Mouse (Mus musculus) liver, postnatal 0 days (tissue): ENCODE data around the gene Bend6. TPM values are rescaled to one million over a fixed set of nuclear protein-coding genes. Genes with fewer than 3 reads are reported as not detected.

ENCODE experiments used
- ATAC-seq: fragments of 200-750 bp; cut with Nextera tagmentation; 2 replicates; pipeline ENCODE4 v1.8.0; 2017; ENCODE audit warnings: mild to moderate bottlenecking, moderate library complexity
- DNase-seq: peaks from one replicate; pipeline ENCODE4 v3.0.0-alpha.2; 2016
- H3K27ac ChIP-seq: fragments of 300-500 bp; sonication (generic); 2 replicates; pipeline ENCODE4 v1.5.1; 2014; ENCODE audit warnings: antibody characterized with exemption, moderate library complexity, mild to moderate bottlenecking, low read depth
- H3K27me3 ChIP-seq: fragments of 300-500 bp; sonication (generic); 2 replicates; pipeline ENCODE4 v1.6.1; 2014; ENCODE audit warnings: low read length, control low read depth, mixed read lengths; ENCODE audit not compliant: insufficient read depth
- H3K36me3 ChIP-seq: fragments of 300-500 bp; sonication (generic); replicated peaks from 2 replicates; pipeline ENCODE4 v1.6.1; 2014; ENCODE audit warnings: mild to moderate bottlenecking, control low read depth, low read length, moderate library complexity, mixed read lengths; ENCODE audit not compliant: insufficient read depth
- H3K4me1 ChIP-seq: fragments of 300-500 bp; sonication (generic); 2 replicates; pipeline ENCODE4 v1.6.1; 2014; ENCODE audit warnings: antibody characterized with exemption, mild to moderate bottlenecking, control low read depth; ENCODE audit not compliant: insufficient read depth
- H3K4me2 ChIP-seq: fragments of 300-500 bp; sonication (generic); 2 replicates; pipeline ENCODE4 v1.6.1; 2014; ENCODE audit warnings: low read depth, mild to moderate bottlenecking, low read length, moderate library complexity, mixed read lengths
- H3K4me3 ChIP-seq: fragments of 300-500 bp; sonication (generic); 2 replicates; pipeline ENCODE4 v1.5.1; 2014; ENCODE audit warnings: low read depth, low read length
- H3K9ac ChIP-seq: fragments of 300-500 bp; sonication (generic); replicated peaks from 2 replicates; pipeline ENCODE4 v1.6.1; 2014; ENCODE audit warnings: mild to moderate bottlenecking, moderate library complexity
- H3K9me3 ChIP-seq: fragments of 300-500 bp; sonication (generic); 2 replicates; pipeline ENCODE4 v1.6.1; 2016; ENCODE audit warnings: mild to moderate bottlenecking, control low read depth, low read length, mixed read lengths
- CTCF ChIP-seq: sonication (generic); IDR thresholded peaks from 2 replicates; pipeline ENCODE4 v1.5.1; 2016; ENCODE audit warnings: antibody characterized with exemption, low read depth
- EP300 ChIP-seq: IDR thresholded peaks from 2 replicates; pipeline ENCODE4 v1.6.1; 2016; ENCODE audit warnings: antibody characterized with exemption, low read depth, mild to moderate bottlenecking
- WGBS: fragments of 180-500 bp; shearing (Covaris S2); extraction: QIAGEN DNeasy Blood & Tissue Kit; methylation state at CpG from one replicate; pipeline ENCODE4 v1.1.7; 2014; ENCODE audit not compliant: insufficient replicate concordance; 5-methylcytosine and 5-hydroxymethylcytosine counted together
- polyA plus RNA-seq: library from polyadenylated mRNA; unstranded; fragments of >200 nt; fragmentation: Nextera tagmentation; extraction: Ambion mirVana; gene quantifications from 2 replicates; pipeline ENCODE4 v1.2.1, GENCODE M21; 2015

The Bend6 gene
- 0.12 and 0.22 TPM in 2 replicates for polyA plus RNA-seq

- no peak within 1 kb of the TSS for H3K27ac ChIP-seq
- peaks cover 4% of the 10 kb centered on the region; the same call in 1 of the 2 replicates for H3K4me1 ChIP-seq
- H3K27me3 ChIP-seq = peaks cover 38% of the 10 kb centered on the region
- DNase-seq = peak; percentile 53
- no peaks in the 10 kb centered on the region for H3K36me3 ChIP-seq
- WGBS = under 1% methylated on average over 52 of the region's 110 CpGs
- peak within 1 kb of the TSS; percentile 90 for H3K4me2 ChIP-seq
- TF ChIP-seq EP300 (no peak), CTCF (peak; percentile 27)
- no peaks in the 10 kb centered on the region for H3K9me3 ChIP-seq
- peak; percentile 76 for ATAC-seq
- H3K9ac ChIP-seq = no peak within 1 kb of the TSS
- H3K4me3 ChIP-seq = peak within 1 kb of the TSS; percentile 57
These were observed at the start of gene Bend6 for GRCm38 (mm10) chr1:33907421-33908190. Gene Bend6 (minus strand): TSS chr1:33907816.

GRCm38 (mm10) chr1:33955626-33956025 lies 48.0 kb upstream of the Bend6 start:
- Histone ChIP-seq H3K4me2 (no peak overlapping the region), H3K4me3 (no peak overlapping the region), H3K4me1 (no peaks in the 10 kb centered on the region), H3K27ac (no peak overlapping the region), H3K9ac (no peak overlapping the region), H3K27me3 (no peaks in the 10 kb centered on the region), H3K9me3 (no peaks in the 10 kb centered on the region), H3K36me3 (no peaks in the 10 kb centered on the region)
- TF ChIP-seq EP300 = no peak
- TF ChIP-seq CTCF = no peak
- DNase-seq (no peak), ATAC-seq (no peak)
- WGBS = 81% methylated on average over 6 of the region's 6 CpGs

GRCm38 (mm10) chr1:33948511-33948910 lies 40.9 kb upstream of the Bend6 start:
- Histone ChIP-seq H3K9me3 (no peaks in the 10 kb centered on the region), H3K4me3 (no peak overlapping the region), H3K4me1 (0 out of 2 replicates have a peak, but pooled peaks cover 2% of the 10 kb centered on the region), H3K4me2 (no peak overlapping the region), H3K9ac (no peak overlapping the region), H3K36me3 (no peaks in the 10 kb centered on the region), H3K27me3 (no peaks in the 10 kb centered on the region), H3K27ac (no peak overlapping the region)
- ATAC-seq (no peak), DNase-seq (no peak)
- TF ChIP-seq EP300 (no peak), CTCF (no peak)
- WGBS = 71% methylated on average over 5 of the region's 5 CpGs

- DNase-seq (peak; percentile 12), ATAC-seq (no peak)
- WGBS = 81% methylated on average over 6 of the region's 6 CpGs
- H3K36me3 ChIP-seq = no peaks in the 10 kb centered on the region
- H3K4me1 ChIP-seq = 0 out of 2 replicates have a peak, but pooled peaks cover 2% of the 10 kb centered on the region
- no peak overlapping the region for H3K9ac ChIP-seq
- no peaks in the 10 kb centered on the region for H3K9me3 ChIP-seq
- no peak overlapping the region for H3K27ac ChIP-seq
- peak; percentile 23 for TF ChIP-seq CTCF
- TF ChIP-seq EP300 = no peak
- no peaks in the 10 kb centered on the region for H3K27me3 ChIP-seq
- no peak overlapping the region for H3K4me3 ChIP-seq
- H3K4me2 ChIP-seq = no peak overlapping the region
These were observed 40.2 kb upstream of the Bend6 start for GRCm38 (mm10) chr1:33947838-33948237.

- H3K4me2 ChIP-seq = no peak overlapping the region
- no peak overlapping the region for H3K4me3 ChIP-seq
- H3K9me3 ChIP-seq = no peaks in the 10 kb centered on the region
- no peaks in the 10 kb centered on the region for H3K27me3 ChIP-seq
- H3K9ac ChIP-seq = no peak overlapping the region
- H3K36me3 ChIP-seq = no peaks in the 10 kb centered on the region
- DNase-seq (no peak), ATAC-seq (no peak)
- no peak overlapping the region for H3K27ac ChIP-seq
- WGBS = 79% methylated on average over 12 of the region's 12 CpGs
- TF ChIP-seq CTCF = no peak
- TF ChIP-seq EP300 = no peak
- 0 out of 2 replicates have a peak, but pooled peaks cover 2% of the 10 kb centered on the region for H3K4me1 ChIP-seq
These were observed 39.2 kb upstream of the Bend6 start for GRCm38 (mm10) chr1:33946601-33947395.

- ATAC-seq (peak; percentile 40; the same call in 1 of the 2 replicates), DNase-seq (no peak)
- Histone ChIP-seq H3K27ac (no peak overlapping the region), H3K27me3 (no peaks in the 10 kb centered on the region), H3K4me1 (0 out of 2 replicates have a peak, but pooled peaks cover 2% of the 10 kb centered on the region), H3K36me3 (no peaks in the 10 kb centered on the region), H3K4me2 (peak overlapping the region; percentile 62), H3K9ac (no peak overlapping the region), H3K9me3 (no peaks in the 10 kb centered on the region), H3K4me3 (no peak overlapping the region)
- no peak for TF ChIP-seq CTCF
- no peak for TF ChIP-seq EP300
- WGBS = 56% methylated on average over 6 of the region's 6 CpGs
These were observed 38.1 kb upstream of the Bend6 start for GRCm38 (mm10) chr1:33945756-33946155.
